Mouse (Mus musculus): ENCODE results near the gene Gm13276. TPM values are rescaled to one million over a fixed set of nuclear protein-coding genes. Genes with fewer than 3 reads are reported as not detected.
"Not testable (repeated sequence)": the region's sequence is repeated elsewhere in the genome, so short reads cannot be mapped to it uniquely, and the experiment has no call there.

The Gm13276 gene
- polyA plus RNA-seq, 1 experiment from 2014 or later, result not detected

DNA sequence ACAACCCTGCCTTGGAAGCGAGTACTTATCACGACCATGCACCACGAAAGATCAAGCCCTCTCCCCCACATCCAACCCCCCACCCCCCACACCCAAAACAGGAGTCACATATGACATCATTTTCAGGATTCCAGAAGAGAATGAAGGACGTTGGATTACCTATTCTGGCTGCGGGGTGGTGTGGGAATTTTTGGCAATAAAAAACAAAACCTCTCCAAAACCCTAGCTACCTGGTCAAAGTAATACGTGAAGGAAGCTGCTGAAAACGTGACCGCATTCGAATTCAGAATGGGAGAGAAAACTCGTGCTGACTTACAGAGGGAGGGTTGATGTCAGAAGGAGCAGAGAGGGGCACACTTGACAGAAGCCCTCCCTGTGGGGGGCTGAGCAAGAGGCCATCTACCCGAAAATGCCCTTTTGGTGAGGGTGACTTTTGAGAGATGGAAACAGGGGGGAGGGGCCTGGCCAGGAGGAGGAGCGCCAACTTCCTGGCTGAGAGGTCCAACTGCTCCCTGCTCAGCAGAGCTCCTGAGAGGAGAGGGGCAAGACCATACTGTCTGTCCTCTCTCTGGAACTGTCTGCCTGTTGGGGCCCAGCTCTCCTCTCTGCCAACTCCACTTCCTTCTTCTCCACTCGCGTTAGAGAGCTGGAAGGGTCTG lies 25.8 kb upstream of the Gm13276 start, which contains the start of gene Gm13283:
Gm13283 (plus strand) TSS at position 510 of the 659 bp plus-strand sequence.
- Histone ChIP-seq H3K4me3 (replicated peaks) (peak within 1 kb of the TSS; percentile 34), H3K4me2 (peak within 1 kb of the TSS; percentile 54), H3K27ac (peak within 1 kb of the TSS; percentile 82)
- not testable (repeated sequence) for H3K9ac ChIP-seq; H3K9me3 ChIP-seq (replicated peaks); H3K36me3 ChIP-seq; H3K27me3 ChIP-seq; H3K4me1 ChIP-seq; ATAC-seq (replicated peaks; ENCODE audit: low FRiP score)
- WGBS, result 21% methylated on average over 10 of the region's 14 CpGs

DNA sequence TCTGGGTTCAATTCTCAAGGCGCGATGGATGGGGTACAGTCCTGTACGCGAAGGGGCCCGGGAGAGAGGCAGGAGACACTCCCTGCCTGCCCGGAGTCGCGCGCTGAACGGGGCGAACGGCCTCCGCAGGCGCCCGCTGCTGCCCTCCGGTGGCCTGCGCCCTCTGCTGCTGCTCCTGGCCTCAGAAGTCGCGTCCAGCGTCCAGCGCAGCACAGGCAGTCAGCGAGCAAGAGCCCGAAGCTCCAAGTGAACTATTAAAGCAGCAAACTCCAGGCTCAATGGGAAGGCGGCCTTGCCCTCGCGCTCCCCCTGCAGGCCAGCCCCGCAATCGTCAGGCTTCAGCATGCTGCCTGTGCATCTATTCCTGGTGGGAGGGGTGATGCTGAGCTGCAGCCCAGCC lies 25.1 kb upstream of the Gm13276 start:
- H3K9ac ChIP-seq; ATAC-seq (replicated peaks; ENCODE audit: low FRiP score); H3K36me3 ChIP-seq; H3K4me1 ChIP-seq; H3K27me3 ChIP-seq; H3K9me3 ChIP-seq (replicated peaks): not testable (repeated sequence)
- peak overlapping the region; percentile 34 for H3K4me3 ChIP-seq (replicated peaks)
- peak overlapping the region; percentile 82 for H3K27ac ChIP-seq
- H3K4me2 ChIP-seq, result peak overlapping the region; percentile 54
- WGBS, result under 1% methylated on average over 23 of the region's 28 CpGs

DNA sequence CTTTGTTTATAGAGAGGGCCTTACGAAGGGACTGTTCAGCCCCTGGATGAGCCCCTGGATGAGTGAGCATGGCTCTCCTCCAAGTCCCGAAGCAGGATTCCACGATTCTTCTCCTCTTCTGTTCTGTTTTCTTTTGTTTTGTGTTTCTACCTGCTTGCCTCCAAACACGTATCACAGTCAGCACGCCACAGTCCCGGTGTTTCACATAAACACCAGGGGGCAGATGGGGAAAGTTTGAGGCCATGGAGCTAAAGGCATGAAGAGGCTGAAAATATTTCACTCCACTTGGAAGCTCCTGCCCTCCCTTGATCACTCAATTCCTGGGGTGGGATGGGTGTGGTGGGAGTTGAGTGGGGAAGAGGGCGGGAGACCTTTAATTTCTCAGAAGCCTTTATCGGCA lies 23.7 kb upstream of the Gm13276 start:
- not testable (repeated sequence) for ATAC-seq (replicated peaks; ENCODE audit: low FRiP score); H3K27me3 ChIP-seq; H3K4me2 ChIP-seq; H3K27ac ChIP-seq; H3K9ac ChIP-seq; H3K4me1 ChIP-seq; H3K36me3 ChIP-seq; H3K9me3 ChIP-seq (replicated peaks); H3K4me3 ChIP-seq (replicated peaks)
- 74% methylated on average over 6 of the region's 8 CpGs for WGBS

DNA sequence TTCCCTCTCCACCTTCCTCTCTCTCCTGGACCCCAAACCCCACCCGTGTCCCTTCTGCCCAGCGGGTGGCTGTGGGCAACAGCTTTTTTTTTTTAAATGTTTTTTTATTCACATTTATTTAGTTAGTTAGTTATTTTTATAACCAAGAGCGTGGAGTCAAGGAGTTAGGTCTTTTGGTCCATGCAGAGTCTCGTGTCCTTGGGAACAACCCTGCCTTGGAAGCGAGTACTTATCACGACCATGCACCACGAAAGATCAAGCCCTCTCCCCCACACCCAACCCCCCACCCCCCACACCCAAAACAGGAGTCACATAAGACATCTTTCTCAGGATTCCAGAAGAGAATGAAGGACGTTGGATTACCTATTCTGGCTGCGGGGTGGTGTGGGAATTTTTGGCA lies 23.2 kb upstream of the Gm13276 start:
- 51% methylated on average over 9 of the region's 9 CpGs for WGBS
- not testable (repeated sequence) for H3K36me3 ChIP-seq; H3K9ac ChIP-seq; H3K27ac ChIP-seq; H3K9me3 ChIP-seq (replicated peaks); H3K4me1 ChIP-seq; H3K27me3 ChIP-seq; ATAC-seq (replicated peaks; ENCODE audit: low FRiP score); H3K4me3 ChIP-seq (replicated peaks)
- peak overlapping the region; percentile 53; the same call in 1 of the 2 replicates for H3K4me2 ChIP-seq

DNA sequence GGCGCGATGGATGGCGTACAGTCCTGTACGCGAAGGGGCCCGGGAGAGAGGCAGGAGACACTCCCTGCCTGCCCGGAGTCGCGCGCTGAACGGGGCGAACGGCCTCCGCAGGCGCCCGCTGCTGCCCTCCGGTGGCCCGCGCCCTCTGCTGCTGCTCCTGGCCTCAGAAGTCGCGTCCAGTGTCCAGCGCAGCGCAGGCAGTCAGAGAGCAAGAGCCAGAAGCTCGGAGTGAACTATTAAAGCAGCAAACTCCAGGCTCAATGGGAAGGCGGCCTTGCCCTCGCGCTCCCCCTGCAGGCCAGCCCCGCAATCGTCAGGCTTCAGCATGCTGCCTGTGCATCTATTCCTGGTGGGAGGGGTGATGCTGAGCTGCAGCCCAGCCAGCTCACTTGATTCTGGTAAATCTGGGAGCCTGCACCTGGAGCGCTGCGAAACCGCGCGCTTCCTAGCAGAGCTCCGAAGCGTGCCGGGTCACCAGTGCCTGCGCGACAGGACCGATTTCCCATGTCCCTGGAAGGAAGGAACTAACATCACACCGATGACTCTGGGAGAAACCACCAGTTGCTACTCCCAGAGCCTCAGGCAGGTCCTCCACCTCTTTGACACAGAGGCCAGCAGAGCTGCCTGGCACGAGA lies 22.0 kb upstream of the Gm13276 start:
- H3K4me1 ChIP-seq; H3K36me3 ChIP-seq; H3K27me3 ChIP-seq; H3K9ac ChIP-seq; H3K9me3 ChIP-seq (replicated peaks); ATAC-seq (replicated peaks; ENCODE audit: low FRiP score): not testable (repeated sequence)
- peak overlapping the region; percentile 58; the same call in 1 of the 2 replicates for H3K27ac ChIP-seq
- 3% methylated on average over 36 of the region's 42 CpGs for WGBS
- peak overlapping the region; percentile 33 for H3K4me3 ChIP-seq (replicated peaks)
- H3K4me2 ChIP-seq, result peak overlapping the region; percentile 51

DNA sequence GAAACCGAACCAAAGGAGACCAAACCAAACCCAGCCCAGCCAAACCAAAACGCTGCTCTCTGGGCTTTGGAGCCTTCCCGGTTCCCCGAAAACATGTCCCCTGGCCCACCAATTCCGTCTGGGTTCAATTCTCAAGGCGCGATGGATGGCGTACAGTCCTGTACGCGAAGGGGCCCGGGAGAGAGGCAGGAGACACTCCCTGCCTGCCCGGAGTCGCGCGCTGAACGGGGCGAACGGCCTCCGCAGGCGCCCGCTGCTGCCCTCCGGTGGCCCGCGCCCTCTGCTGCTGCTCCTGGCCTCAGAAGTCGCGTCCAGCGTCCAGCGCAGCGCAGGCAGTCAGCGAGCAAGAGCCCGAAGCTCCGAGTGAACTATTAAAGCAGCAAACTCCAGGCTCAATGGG lies 12.0 kb upstream of the Gm13276 start, which contains the start of gene Gm13290:
Gm13290 (plus strand) TSS at position 301 of the 400 bp plus-strand sequence.
- ATAC-seq (replicated peaks; ENCODE audit: low FRiP score); H3K27me3 ChIP-seq; H3K27ac ChIP-seq; H3K4me1 ChIP-seq; H3K9ac ChIP-seq; H3K36me3 ChIP-seq; H3K4me2 ChIP-seq; H3K9me3 ChIP-seq (replicated peaks); H3K4me3 ChIP-seq (replicated peaks): not testable (repeated sequence)
- WGBS, result no CpG with 5 or more reads among the region's 32 CpGs

DNA sequence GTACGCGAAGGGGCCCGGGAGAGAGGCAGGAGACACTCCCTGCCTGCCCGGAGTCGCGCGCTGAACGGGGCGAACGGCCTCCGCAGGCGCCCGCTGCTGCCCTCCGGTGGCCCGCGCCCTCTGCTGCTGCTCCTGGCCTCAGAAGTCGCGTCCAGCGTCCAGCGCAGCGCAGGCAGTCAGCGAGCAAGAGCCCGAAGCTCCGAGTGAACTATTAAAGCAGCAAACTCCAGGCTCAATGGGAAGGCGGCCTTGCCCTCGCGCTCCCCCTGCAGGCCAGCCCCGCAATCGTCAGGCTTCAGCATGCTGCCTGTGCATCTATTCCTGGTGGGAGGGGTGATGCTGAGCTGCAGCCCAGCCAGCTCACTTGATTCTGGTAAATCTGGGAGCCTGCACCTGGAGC lies 8.9 kb upstream of the Gm13276 start, which contains the start of gene Gm13289:
Gm13289 (plus strand) TSS at position 301 of the 400 bp plus-strand sequence.
- H3K27me3 ChIP-seq; ATAC-seq (replicated peaks; ENCODE audit: low FRiP score); H3K4me3 ChIP-seq (replicated peaks); H3K4me2 ChIP-seq; H3K4me1 ChIP-seq; H3K9ac ChIP-seq; H3K36me3 ChIP-seq; H3K27ac ChIP-seq; H3K9me3 ChIP-seq (replicated peaks): not testable (repeated sequence)
- no CpG with 5 or more reads among the region's 29 CpGs for WGBS

DNA sequence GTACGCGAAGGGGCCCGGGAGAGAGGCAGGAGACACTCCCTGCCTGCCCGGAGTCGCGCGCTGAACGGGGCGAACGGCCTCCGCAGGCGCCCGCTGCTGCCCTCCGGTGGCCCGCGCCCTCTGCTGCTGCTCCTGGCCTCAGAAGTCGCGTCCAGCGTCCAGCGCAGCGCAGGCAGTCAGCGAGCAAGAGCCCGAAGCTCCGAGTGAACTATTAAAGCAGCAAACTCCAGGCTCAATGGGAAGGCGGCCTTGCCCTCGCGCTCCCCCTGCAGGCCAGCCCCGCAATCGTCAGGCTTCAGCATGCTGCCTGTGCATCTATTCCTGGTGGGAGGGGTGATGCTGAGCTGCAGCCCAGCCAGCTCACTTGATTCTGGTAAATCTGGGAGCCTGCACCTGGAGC lies 6.0 kb upstream of the Gm13276 start, which contains the start of gene Gm13272:
Gm13272 (plus strand) TSS at position 301 of the 400 bp plus-strand sequence.
- not testable (repeated sequence) for H3K9ac ChIP-seq; H3K36me3 ChIP-seq; H3K27me3 ChIP-seq; H3K27ac ChIP-seq; H3K9me3 ChIP-seq (replicated peaks); ATAC-seq (replicated peaks; ENCODE audit: low FRiP score); H3K4me2 ChIP-seq; H3K4me3 ChIP-seq (replicated peaks); H3K4me1 ChIP-seq
- WGBS, result no CpG with 5 or more reads among the region's 29 CpGs

DNA sequence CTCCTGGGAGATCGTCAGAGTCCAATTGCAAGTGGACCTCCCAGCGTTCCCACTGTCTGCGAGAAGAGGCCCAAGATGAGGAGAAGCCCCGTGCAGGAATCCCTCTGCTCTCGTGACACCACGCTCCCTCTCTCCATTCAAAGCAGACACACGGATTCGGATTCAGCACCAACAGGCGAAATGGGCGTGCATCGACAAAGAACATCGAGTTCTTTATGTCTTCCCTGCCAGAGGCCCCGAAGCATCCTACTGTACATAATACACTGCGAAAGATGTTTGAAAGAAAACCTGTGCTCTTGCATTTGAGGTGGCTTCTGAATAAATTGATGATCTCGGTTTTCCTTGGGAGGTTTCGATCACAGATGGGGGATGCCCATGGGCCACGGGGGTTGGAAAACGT lies 5.2 kb upstream of the Gm13276 start:
- H3K4me1 ChIP-seq; H3K9ac ChIP-seq; H3K4me3 ChIP-seq (replicated peaks); H3K27ac ChIP-seq; H3K36me3 ChIP-seq; H3K9me3 ChIP-seq (replicated peaks); H3K27me3 ChIP-seq; ATAC-seq (replicated peaks; ENCODE audit: low FRiP score); H3K4me2 ChIP-seq: not testable (repeated sequence)
- WGBS, result 52% methylated on average over 16 of the region's 18 CpGs

DNA sequence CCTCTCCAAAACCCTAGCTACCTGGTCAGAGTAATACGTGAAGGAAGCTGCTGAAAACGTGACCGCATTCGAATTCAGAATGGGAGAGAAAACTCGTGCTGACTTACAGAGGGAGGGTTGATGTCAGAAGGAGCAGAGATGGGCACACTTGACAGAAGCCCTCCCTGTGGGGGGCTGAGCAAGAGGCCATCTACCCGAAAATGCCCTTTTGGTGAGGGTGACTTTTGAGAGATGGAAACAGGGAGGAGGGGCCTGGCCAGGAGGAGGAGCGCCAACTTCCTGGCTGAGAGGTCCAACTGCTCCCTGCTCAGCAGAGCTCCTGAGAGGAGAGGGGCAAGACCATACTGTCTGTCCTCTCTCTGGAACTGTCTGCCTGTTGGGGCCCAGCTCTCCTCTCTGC lies 3.7 kb upstream of the Gm13276 start, which contains the start of gene Ifnz:
Ifnz (plus strand) TSS at position 301 of the 400 bp plus-strand sequence.
- not testable (repeated sequence) for H3K4me1 ChIP-seq; H3K36me3 ChIP-seq; ATAC-seq (replicated peaks; ENCODE audit: low FRiP score); H3K27me3 ChIP-seq; H3K9me3 ChIP-seq (replicated peaks); H3K9ac ChIP-seq
- 9% methylated on average over 5 of the region's 7 CpGs for WGBS
- Histone ChIP-seq H3K4me2 (peak within 1 kb of the TSS; percentile 51), H3K27ac (peak within 1 kb of the TSS; percentile 68; the same call in 1 of the 2 replicates), H3K4me3 (replicated peaks) (peak within 1 kb of the TSS; percentile 26)

DNA sequence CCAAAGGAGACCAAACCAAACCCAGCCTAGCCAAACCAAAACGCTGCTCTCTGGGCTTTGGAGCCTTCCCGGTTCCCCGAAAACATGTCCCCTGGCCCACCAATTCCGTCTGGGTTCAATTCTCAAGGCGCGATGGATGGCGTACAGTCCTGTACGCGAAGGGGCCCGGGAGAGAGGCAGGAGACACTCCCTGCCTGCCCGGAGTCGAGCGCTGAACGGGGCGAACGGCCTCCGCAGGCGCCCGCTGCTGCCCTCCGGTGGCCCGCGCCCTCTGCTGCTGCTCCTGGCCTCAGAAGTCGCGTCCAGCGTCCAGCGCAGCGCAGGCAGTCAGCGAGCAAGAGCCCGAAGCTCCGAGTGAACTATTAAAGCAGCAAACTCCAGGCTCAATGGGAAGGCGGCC lies 3.2 kb upstream of the Gm13276 start:
- H3K9me3 ChIP-seq (replicated peaks); H3K36me3 ChIP-seq; ATAC-seq (replicated peaks; ENCODE audit: low FRiP score); H3K9ac ChIP-seq; H3K4me1 ChIP-seq; H3K27me3 ChIP-seq: not testable (repeated sequence)
- WGBS, result 0% methylated on average over 3 of the region's 31 CpGs
- H3K4me3 ChIP-seq (replicated peaks), result peak overlapping the region; percentile 26
- peak overlapping the region; percentile 51 for H3K4me2 ChIP-seq
- peak overlapping the region; percentile 68; the same call in 1 of the 2 replicates for H3K27ac ChIP-seq

DNA sequence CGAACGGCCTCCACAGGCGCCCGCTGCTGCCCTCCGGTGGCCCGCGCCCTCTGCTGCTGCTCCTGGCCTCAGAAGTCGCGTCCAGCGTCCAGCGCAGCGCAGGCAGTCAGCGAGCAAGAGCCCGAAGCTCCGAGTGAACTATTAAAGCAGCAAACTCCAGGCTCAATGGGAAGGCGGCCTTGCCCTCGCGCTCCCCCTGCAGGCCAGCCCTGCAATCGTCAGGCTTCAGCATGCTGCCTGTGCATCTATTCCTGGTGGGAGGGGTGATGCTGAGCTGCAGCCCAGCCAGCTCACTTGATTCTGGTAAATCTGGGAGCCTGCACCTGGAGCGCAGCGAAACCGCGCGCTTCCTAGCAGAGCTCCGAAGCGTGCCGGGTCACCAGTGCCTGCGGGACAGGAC lies 2.9 kb downstream of the Gm13276 start, which contains the start of gene Gm13277:
Gm13277 (plus strand) TSS at position 231 of the 400 bp plus-strand sequence.
- H3K27me3 ChIP-seq; H3K36me3 ChIP-seq; H3K4me2 ChIP-seq; H3K27ac ChIP-seq; H3K9ac ChIP-seq; ATAC-seq (replicated peaks; ENCODE audit: low FRiP score); H3K4me3 ChIP-seq (replicated peaks); H3K4me1 ChIP-seq; H3K9me3 ChIP-seq (replicated peaks): not testable (repeated sequence)
- 0% methylated on average over 1 of the region's 28 CpGs for WGBS

Data from kidney, embryonic 15.5 days (tissue).